Mouse (Mus musculus): ENCODE results near the gene Dcaf17.

GRCm38 (mm10) chr2:71026787-71027186 is 28.3 kb upstream of the Dcaf17 start:
- TF ChIP-seq EP300 (IDR thresholded peaks at IDR 0.05) (no peak), CTCF (IDR thresholded peaks at IDR 0.05) (peak; percentile 40)
